Mouse (Mus musculus) left cerebral cortex, postnatal 10 days (tissue): ENCODE data around the gene Cphx1. TPM values are rescaled to one million over a fixed set of nuclear protein-coding genes. Genes with fewer than 3 reads are reported as not detected.
"Not testable (repeated sequence)": the region's sequence is repeated elsewhere in the genome, so short reads cannot be mapped to it uniquely, and the experiment has no call there.

Experiments used
- DNase-seq, 2 experiments: peaks; one replicate each; pipeline ENCODE4 v3.0.0; 2021 to 2022; ENCODE audit warnings: low spot score in 2 of 2, mixed read lengths in 1 of 2; ENCODE audit errors: extremely low spot score in 1 of 2
- intact Hi-C: fragments of 180-260 bp; cut with DNase I; formaldehyde crosslinking; loops from one replicate; pipeline ENCODE4 v1.15.1; 2025
- total RNA-seq, 2 experiments: library from RNA; stranded (reverse); gene quantifications; 2 replicates each; pipeline ENCODE4 v1.2.3; 2021

Gene Cphx1
- total RNA-seq: not detected

DNA sequence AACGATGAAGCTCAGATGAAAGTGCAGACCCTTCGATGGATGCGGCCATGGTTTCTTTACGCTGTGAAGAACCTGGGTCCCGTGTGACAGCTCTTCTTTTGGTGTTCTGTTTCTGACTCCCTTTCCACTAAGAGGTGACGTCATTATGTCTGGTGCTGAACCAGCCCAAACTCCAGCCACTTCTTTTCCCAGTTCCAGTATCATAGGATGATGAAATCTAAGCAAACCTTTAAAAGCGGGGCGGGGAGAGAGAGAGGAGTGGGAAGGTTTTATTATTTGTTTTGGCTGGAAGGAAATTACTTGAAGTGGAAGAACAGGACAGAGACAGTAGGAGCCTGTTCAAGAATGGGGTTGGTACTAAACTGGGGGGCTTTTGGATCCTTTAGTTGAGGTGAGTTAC lies at the start of gene Cphx1:
TSS of gene Cphx1 (plus strand) at position 301 of the 400 bp plus-strand sequence.
- DNase-seq, intact Hi-C loops: not testable (repeated sequence)

- DNase-seq, intact Hi-C loops: not testable (repeated sequence)
Observed at GRCm38 (mm10) chr14:25894566-25894965, 43.5 kb upstream of the Cphx1 start.

GRCm38 (mm10) chr14:25895686-25896085 lies 42.4 kb upstream of the Cphx1 start:
- intact Hi-C loops, DNase-seq: not testable (repeated sequence)

DNA sequence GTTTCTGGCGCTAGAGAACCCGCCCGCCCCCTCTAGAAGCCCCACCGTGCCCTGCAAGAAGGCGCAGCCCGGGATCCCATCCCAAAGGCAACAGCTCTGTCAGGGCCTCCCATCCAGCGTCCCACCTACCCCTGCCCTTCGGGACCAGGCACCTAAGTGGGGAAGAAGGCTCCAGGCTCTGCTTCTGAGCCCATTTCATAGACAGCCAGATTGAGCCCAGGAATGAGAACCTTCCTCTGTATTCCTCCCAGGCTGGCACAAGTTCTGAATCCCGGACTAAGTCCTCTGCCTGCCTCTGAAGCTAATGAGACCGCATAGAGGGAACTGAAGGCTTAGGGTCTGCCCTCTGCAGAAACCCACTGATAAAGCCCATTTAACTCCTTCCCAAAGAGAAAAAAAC lies 35.1 kb upstream of the Cphx1 start, which contains the start of gene Plac9a:
TSS of gene Plac9a (minus strand) at position 101 of the 400 bp plus-strand sequence.
- DNase-seq, intact Hi-C loops: not testable (repeated sequence)

GRCm38 (mm10) chr14:25905243-25905642 lies 32.9 kb upstream of the Cphx1 start:
- peak; percentile 0 to 1 for DNase-seq

DNA sequence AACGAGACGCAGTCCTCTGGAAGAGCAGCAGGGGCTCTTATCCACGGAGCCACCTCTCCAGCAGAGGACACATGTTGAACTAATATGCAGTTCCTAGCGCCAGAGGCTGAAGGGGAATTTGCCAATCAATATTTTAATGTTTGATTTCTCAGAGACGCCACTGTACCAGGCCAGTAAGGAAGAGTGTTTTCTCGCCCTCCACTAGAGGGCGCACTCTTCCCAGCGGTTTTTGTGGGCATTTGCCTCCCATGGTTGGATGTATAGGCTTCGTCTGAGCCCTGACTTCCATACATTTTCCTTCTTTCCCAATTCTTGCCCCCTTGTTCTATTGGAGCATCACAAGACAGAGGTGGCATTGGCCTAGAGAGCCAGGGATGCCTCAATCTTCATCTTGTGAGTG lies 30.8 kb upstream of the Cphx1 start:
- intact Hi-C loops, DNase-seq: not testable (repeated sequence)

More at GRCm38 (mm10) chr14:25905243-25905642, 32.9 kb upstream of the Cphx1 start:
- intact Hi-C loops: not testable (repeated sequence)

DNA sequence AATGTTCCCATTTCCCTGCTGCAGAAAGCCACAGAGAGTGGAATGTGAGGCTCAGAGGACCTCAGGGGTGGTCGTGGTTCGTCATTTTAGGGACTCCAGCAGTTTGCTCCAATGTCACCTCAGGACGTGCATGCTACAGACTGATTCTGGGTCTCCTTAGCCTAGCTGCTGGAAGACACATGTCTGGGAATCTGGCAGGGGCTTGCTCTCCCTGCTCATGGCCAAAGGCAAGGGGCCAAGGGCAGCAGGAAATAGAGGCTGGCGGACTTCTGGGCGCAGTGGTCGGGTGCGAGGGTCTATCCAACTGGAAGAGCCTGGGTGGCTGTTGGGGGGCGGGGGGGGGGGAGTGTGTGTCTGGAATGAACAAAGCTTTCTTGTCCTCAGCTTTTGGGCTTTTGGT lies 29.1 kb upstream of the Cphx1 start:
- DNase-seq, intact Hi-C loops: not testable (repeated sequence)

- intact Hi-C loops, DNase-seq: not testable (repeated sequence)
Observed at GRCm38 (mm10) chr14:25918427-25919170, 19.5 kb upstream of the Cphx1 start.

GRCm38 (mm10) chr14:25926814-25927561 lies 11.1 kb upstream of the Cphx1 start:
- DNase-seq, intact Hi-C loops: not testable (repeated sequence)

DNA sequence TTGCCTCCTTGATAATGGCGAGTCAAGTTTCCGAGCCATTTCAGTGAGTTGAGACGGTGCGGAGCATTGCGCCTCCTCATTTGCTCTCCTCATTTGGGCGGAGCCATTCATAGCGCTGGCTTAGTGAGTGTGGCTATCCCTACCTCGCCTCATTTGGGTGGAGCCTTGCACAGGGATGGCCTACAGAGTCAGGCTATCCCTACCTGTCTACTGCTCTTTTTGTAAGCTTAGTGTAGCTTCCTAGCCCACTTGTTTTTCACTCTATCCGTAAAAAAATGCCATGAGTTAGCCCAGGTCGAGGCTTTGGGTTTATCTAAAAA lies 10.6 kb upstream of the Cphx1 start, which contains the start of gene Tmem254a:
TSS of gene Tmem254a (minus strand) at position 111 of the 320 bp plus-strand sequence.
- DNase-seq, intact Hi-C loops: not testable (repeated sequence)

DNA sequence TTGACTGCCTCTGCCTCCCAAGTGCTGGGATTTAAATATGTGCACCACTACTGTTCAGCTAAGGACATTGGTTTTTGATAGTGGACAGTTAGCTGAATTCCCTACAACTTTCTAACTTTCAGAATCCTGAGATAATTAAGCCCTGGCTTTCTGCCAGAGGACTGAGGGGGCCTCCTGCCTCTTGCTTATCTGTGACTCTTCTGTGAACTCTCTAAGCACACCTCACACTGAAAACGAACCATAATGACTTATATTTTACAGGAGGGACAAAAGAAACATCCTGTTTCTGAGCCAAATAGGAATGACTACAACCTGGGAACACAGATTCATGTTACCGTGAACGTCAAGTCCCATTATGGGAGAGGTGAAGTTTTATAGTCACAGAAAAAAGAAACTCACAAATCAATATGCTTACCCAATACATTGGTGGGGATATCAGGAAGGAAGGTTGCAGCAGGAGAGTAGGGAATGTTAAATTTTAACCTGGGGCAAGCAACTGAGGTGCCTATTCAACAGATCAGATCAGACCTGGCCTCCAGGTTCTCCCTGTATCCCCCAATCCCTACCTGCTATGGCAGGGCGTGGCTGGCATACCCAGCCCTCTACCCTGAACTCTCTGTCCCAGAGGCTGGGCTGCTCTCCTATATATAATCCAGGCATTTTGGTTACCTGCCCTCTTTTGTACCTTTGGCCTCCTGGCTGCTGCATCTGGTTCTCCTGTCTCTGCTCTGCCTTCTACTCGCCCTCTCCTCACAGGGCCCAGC lies 1.1 kb upstream of the Cphx1 start:
- intact Hi-C loops, DNase-seq: not testable (repeated sequence)

GRCm38 (mm10) chr14:25957861-25958260 lies 19.8 kb downstream of the Cphx1 start:
- intact Hi-C loops, DNase-seq: not testable (repeated sequence)

GRCm38 (mm10) chr14:25978371-25979241 lies 40.5 kb downstream of the Cphx1 start, which contains the start of gene Duxbl1:
Gene Duxbl1, plus strand, starts transcription at chr14:25978577.
- DNase-seq, intact Hi-C loops: not testable (repeated sequence)

DNA sequence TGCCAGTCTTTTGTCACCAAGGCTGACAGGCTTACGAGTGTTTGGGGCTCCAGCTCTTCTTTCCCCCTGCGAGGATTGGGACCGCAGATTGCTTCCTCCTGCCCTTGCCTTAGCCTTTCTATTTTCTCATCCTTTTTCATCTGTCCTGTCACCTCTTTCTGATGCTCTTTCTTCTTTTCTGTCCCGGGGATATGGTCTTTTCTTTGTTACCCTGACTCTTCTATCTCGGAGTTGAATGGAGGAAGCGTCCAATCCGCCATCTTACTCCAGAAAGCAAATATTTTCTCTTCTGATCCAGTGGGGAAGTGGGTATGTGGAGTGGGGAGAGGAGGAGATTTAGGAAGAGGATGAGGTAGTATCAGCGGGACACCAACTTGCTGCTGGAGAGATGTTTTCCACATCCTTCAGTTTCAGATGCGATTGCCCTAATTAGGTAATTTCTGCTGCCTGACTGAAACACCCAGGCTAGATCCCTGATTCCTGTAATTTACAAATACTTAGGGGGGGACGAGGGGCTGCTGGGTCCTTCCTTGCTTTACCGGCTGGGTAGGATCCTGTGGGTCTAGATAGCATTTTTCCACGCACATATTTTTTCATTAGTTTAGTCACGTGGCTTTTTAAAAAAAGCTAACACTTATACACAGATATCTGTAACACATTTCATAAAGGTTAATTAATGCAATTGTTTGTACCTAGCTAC lies 41.3 kb downstream of the Cphx1 start:
- peak in 1 of 2 experiments; percentile 4 for DNase-seq
- intact Hi-C loops: not testable (repeated sequence)

GRCm38 (mm10) chr14:25981880-25982279 lies 43.8 kb downstream of the Cphx1 start:
- peak in 1 of 2 experiments; percentile 20 for DNase-seq
- intact Hi-C loops: not testable (repeated sequence)
